8 mouse cellular contexts compared by ENCODE assay signal in the genomic region with DNA sequence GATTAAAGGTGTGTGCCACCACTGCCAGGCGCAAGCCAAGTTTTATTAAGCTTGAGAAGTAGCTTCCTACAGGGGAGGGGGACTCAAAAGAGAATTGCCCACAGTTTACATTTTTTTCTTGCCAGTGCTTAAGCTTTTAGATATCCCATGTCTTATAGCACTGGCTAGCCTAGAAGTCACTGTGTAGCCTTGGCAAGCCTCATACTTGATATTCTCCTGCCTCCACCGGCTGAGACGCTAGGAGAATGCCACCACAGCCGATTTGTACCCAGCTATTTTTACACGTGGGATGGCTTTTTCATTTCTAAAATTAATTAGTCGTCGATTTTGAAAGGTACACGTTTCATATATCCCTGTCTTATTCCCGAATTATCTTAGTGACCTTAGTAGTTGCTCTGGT. TPM values are rescaled to one million over a fixed set of nuclear protein-coding genes. Genes with fewer than 3 reads are reported as not detected.
DNase-seq lines count a peak whose midpoint lies in the region; ATAC-seq and TF ChIP-seq lines count a peak whose summit lies in the region.

No protein-coding gene starts in this region.

- intact Hi-C loops in heart, postnatal 36 days (cut with DNase I), result loop anchor here (5.0 kb wide), 2 partner anchors 402 to 422 kb away; a partner anchor contains a TSS

- peak overlapping the region; percentile 66 for H3K27ac ChIP-seq in heart, embryonic 16.5 days (ENCODE audit: low read length)
- peak overlapping the region; percentile 71 for H3K27ac ChIP-seq in bone marrow macrophage, adult 2 months (ENCODE audit: insufficient read depth, low read depth, low read length)
- peak overlapping the region; percentile 78; the same call in 1 of the 2 replicates for H3K27ac ChIP-seq in hindbrain, embryonic 12.5 days
- 0 out of 2 replicates have a peak overlapping the region, but pooled peaks have one; percentile 35 for H3K27ac ChIP-seq in midbrain, embryonic 12.5 days (replicated peaks)

- 18% methylated on average over 9 of the region's 9 CpGs for WGBS in heart, embryonic 16.5 days
- 29% methylated on average over 9 of the region's 9 CpGs for WGBS in hindbrain, embryonic 12.5 days
- 32% methylated on average over 9 of the region's 9 CpGs for WGBS in midbrain, embryonic 12.5 days

- no peak for DNase-seq in heart, postnatal 36 days
- no peak for DNase-seq in layer of hippocampus, adult 18-20 months (ENCODE audit: low spot score in 2 of 2)
- no peak for DNase-seq in gastrocnemius, postnatal 4 days (ENCODE audit: low spot score in 2 of 2)
- DNase-seq in cerebellum, postnatal 10 days, result no peak

- H3K9me3 ChIP-seq in heart, embryonic 16.5 days (replicated peaks; ENCODE audit: control insufficient read depth, low read length), result no peaks in the 10 kb centered on the region
- no peaks in the 10 kb centered on the region for H3K9me3 ChIP-seq in hindbrain, embryonic 12.5 days (replicated peaks)
- no peaks in the 10 kb centered on the region for H3K9me3 ChIP-seq in midbrain, embryonic 12.5 days

- H3K4me2 ChIP-seq in heart, embryonic 16.5 days (ENCODE audit: low read depth, low read length), result peak overlapping the region; percentile 66
- peak overlapping the region; percentile 90 for H3K4me2 ChIP-seq in hindbrain, embryonic 12.5 days (replicated peaks)
- H3K4me2 ChIP-seq in midbrain, embryonic 12.5 days (replicated peaks), result peak overlapping the region; percentile 94

- TF ChIP-seq POLR2A in bone marrow macrophage, adult 2 months (IDR thresholded peaks at IDR 0.05; ENCODE audit: borderline replicate concordance, low read depth, low read length), result no peak

- H3K9ac ChIP-seq in heart, embryonic 16.5 days (ENCODE audit: low read length), result peak overlapping the region; percentile 53
- peak overlapping the region; percentile 44; the same call in 1 of the 2 replicates for H3K9ac ChIP-seq in hindbrain, embryonic 12.5 days
- H3K9ac ChIP-seq in midbrain, embryonic 12.5 days (replicated peaks), result peak overlapping the region; percentile 24; the same call in 1 of the 2 replicates

- H3K36me3 ChIP-seq in heart, embryonic 16.5 days (ENCODE audit: control insufficient read depth, insufficient read depth), result peaks cover 49% of the 10 kb centered on the region
- H3K36me3 ChIP-seq in hindbrain, embryonic 12.5 days, result peaks cover 54% of the 10 kb centered on the region
- peaks cover 58% of the 10 kb centered on the region for H3K36me3 ChIP-seq in midbrain, embryonic 12.5 days

- no peaks in the 10 kb centered on the region for H3K27me3 ChIP-seq in heart, embryonic 16.5 days (ENCODE audit: control insufficient read depth, insufficient read depth, low read length)
- H3K27me3 ChIP-seq in hindbrain, embryonic 12.5 days, result no peaks in the 10 kb centered on the region
- no peaks in the 10 kb centered on the region for H3K27me3 ChIP-seq in midbrain, embryonic 12.5 days

- H3K4me3 ChIP-seq in heart, embryonic 16.5 days (ENCODE audit: low read length), result peak overlapping the region; percentile 86
- peak overlapping the region; percentile 47 for H3K4me3 ChIP-seq in bone marrow macrophage, adult 2 months (ENCODE audit: insufficient read depth, low read length)
- peak overlapping the region; percentile 99 for H3K4me3 ChIP-seq in hindbrain, embryonic 12.5 days
- peak overlapping the region; percentile 85 for H3K4me3 ChIP-seq in midbrain, embryonic 12.5 days

- peaks cover 24% of the 10 kb centered on the region for H3K4me1 ChIP-seq in heart, embryonic 16.5 days (ENCODE audit: control insufficient read depth, insufficient read depth, low read length)
- peaks cover 6% of the 10 kb centered on the region for H3K4me1 ChIP-seq in bone marrow macrophage, adult 2 months (ENCODE audit: control insufficient read depth, insufficient read depth, low read length)
- H3K4me1 ChIP-seq in hindbrain, embryonic 12.5 days, result peaks cover 28% of the 10 kb centered on the region
- H3K4me1 ChIP-seq in midbrain, embryonic 12.5 days, result peaks cover 23% of the 10 kb centered on the region

- no peak for TF ChIP-seq CTCF in bone marrow macrophage, adult 2 months (IDR thresholded peaks at IDR 0.05; ENCODE audit: low read depth, low read length)

- ATAC-seq in heart, embryonic 16.5 days (replicated peaks; ENCODE audit: extremely low read depth, insufficient read depth, low FRiP score), result no peak; the same call in 1 of the 2 replicates
- ATAC-seq in hindbrain, embryonic 12.5 days (ENCODE audit: low FRiP score), result peak; percentile 17; the same call in 1 of the 2 replicates
- ATAC-seq in midbrain, embryonic 12.5 days (ENCODE audit: low FRiP score, low read depth), result peak; percentile 39; the same call in 1 of the 2 replicates

RNA-seq across cellular contexts. Expression of a gene that starts 0.5 kb away (rescaled TPM):
- polyA plus RNA-seq in heart, embryonic 16.5 days (2015; fragmentation: Nextera tagmentation; extraction: Ambion mirVana), result 49.1 and 78.9 TPM in 2 replicates
- 10 to 100 TPM; 56.1 to 65.6 TPM for total RNA-seq in heart, postnatal 36 days (2021)
- polyA plus RNA-seq in bone marrow macrophage, adult 2 months (2012; ENCODE audit: insufficient read depth, insufficient read length, missing spikeins), result 97.3 and 97.6 TPM in 2 replicates
- polyA plus RNA-seq in hindbrain, embryonic 12.5 days (2016; fragmentation: Nextera tagmentation; extraction: Ambion mirVana), result 77.2 and 80.7 TPM in 2 replicates
- 74.0 and 76.5 TPM in 2 replicates for polyA plus RNA-seq in midbrain, embryonic 12.5 days (2016; fragmentation: Nextera tagmentation; extraction: Ambion mirVana)
- total RNA-seq in layer of hippocampus, adult 18-20 months (2021), result 10 to 100 TPM; 58.8 to 69.7 TPM
- 10 to 100 TPM; 48.2 to 53.3 TPM for total RNA-seq in gastrocnemius, postnatal 4 days (2021)

RNA-seq across cellular contexts. Expression of a gene that starts 6.8 kb away (rescaled TPM):
- polyA plus RNA-seq in heart, embryonic 16.5 days (2015; fragmentation: Nextera tagmentation; extraction: Ambion mirVana), result 399 and 472 TPM in 2 replicates
- total RNA-seq in heart, postnatal 36 days (2021), result 100 to 1,000 TPM; 129 to 206 TPM
- polyA plus RNA-seq in bone marrow macrophage, adult 2 months (2012; ENCODE audit: insufficient read depth, insufficient read length, missing spikeins), result 1,131 and 1,373 TPM in 2 replicates
- 536 and 591 TPM in 2 replicates for polyA plus RNA-seq in hindbrain, embryonic 12.5 days (2016; fragmentation: Nextera tagmentation; extraction: Ambion mirVana)
- 525 and 549 TPM in 2 replicates for polyA plus RNA-seq in midbrain, embryonic 12.5 days (2016; fragmentation: Nextera tagmentation; extraction: Ambion mirVana)
- 100 to 1,000 TPM; 256 to 262 TPM for total RNA-seq in layer of hippocampus, adult 18-20 months (2021)
- total RNA-seq in gastrocnemius, postnatal 4 days (2021), result 100 to 1,000 TPM; 115 to 148 TPM

RNA-seq across cellular contexts. Expression of a gene that starts 15.4 kb away (rescaled TPM):
- 143 and 150 TPM in 2 replicates for polyA plus RNA-seq in heart, embryonic 16.5 days (2015; fragmentation: Nextera tagmentation; extraction: Ambion mirVana)
- 10 to 100 TPM; 65.8 to 71.3 TPM for total RNA-seq in heart, postnatal 36 days (2021)
- 392 and 428 TPM in 2 replicates for polyA plus RNA-seq in bone marrow macrophage, adult 2 months (2012; ENCODE audit: insufficient read depth, insufficient read length, missing spikeins)
- polyA plus RNA-seq in hindbrain, embryonic 12.5 days (2016; fragmentation: Nextera tagmentation; extraction: Ambion mirVana), result 163 and 169 TPM in 2 replicates
- polyA plus RNA-seq in midbrain, embryonic 12.5 days (2016; fragmentation: Nextera tagmentation; extraction: Ambion mirVana), result 164 and 167 TPM in 2 replicates
- total RNA-seq in layer of hippocampus, adult 18-20 months (2021), result 100 to 1,000 TPM; 120 to 123 TPM
- 10 to 100 TPM; 64.7 to 71.9 TPM for total RNA-seq in gastrocnemius, postnatal 4 days (2021)

Comparison
In these comparisons a context has a peak if more than half of its experiments do, and no peak if none do; other contexts are left out.
1. H3K4me3 ChIP-seq: peak in every context shown above with its lines; median percentile 99 in hindbrain, embryonic 12.5 days; 86 in heart, embryonic 16.5 days; 85 in midbrain, embryonic 12.5 days; 47 in bone marrow macrophage, adult 2 months.